Mouse (Mus musculus) midbrain, postnatal 0 days (tissue): ENCODE measurements around the gene Kif11. TPM values are rescaled to one million over a fixed set of nuclear protein-coding genes. Genes with fewer than 3 reads are reported as not detected.

Source experiments
- ATAC-seq: fragments of 200-750 bp; cut with Nextera tagmentation; 2 replicates; pipeline ENCODE4 v1.8.0; 2017; ENCODE audit warnings: moderate number of reproducible peaks, mild to moderate bottlenecking, moderate TSS enrichment, moderate library complexity; ENCODE audit not compliant: low FRiP score
- DNase-seq: peaks from one replicate; pipeline ENCODE4 v3.0.0-alpha.2; 2015; ENCODE audit warnings: low spot score
- H3K27ac ChIP-seq: fragments of 300-500 bp; sonication (generic); 2 replicates; pipeline ENCODE4 v1.5.1; 2014; ENCODE audit warnings: low read depth, mild to moderate bottlenecking, low read length, mixed read lengths
- H3K27me3 ChIP-seq: fragments of 300-500 bp; sonication (generic); 2 replicates; pipeline ENCODE4 v1.6.1; 2014; ENCODE audit warnings: low read length, control low read depth, mixed read lengths; ENCODE audit not compliant: insufficient read depth
- H3K36me3 ChIP-seq: fragments of 300-500 bp; sonication (generic); 2 replicates; pipeline ENCODE4 v1.6.1; 2014; ENCODE audit warnings: low read length, control low read depth, mixed read lengths; ENCODE audit not compliant: insufficient read depth
- H3K4me1 ChIP-seq: fragments of 300-500 bp; sonication (generic); 2 replicates; pipeline ENCODE4 v1.6.1; 2014; ENCODE audit warnings: mild to moderate bottlenecking, control low read depth, antibody characterized with exemption, low read length, mixed read lengths; ENCODE audit not compliant: insufficient read depth
- H3K4me2 ChIP-seq: fragments of 300-500 bp; sonication (generic); 2 replicates; pipeline ENCODE4 v1.6.1; 2014; ENCODE audit warnings: low read depth, mild to moderate bottlenecking, low read length, mixed read lengths; ENCODE audit not compliant: poor library complexity, severe bottlenecking
- H3K4me3 ChIP-seq: fragments of 300-500 bp; sonication (generic); 2 replicates; pipeline ENCODE4 v1.5.1; 2014; ENCODE audit warnings: low read depth, mild to moderate bottlenecking, low read length, moderate library complexity
- H3K9ac ChIP-seq: fragments of 300-500 bp; sonication (generic); replicated peaks from 2 replicates; pipeline ENCODE4 v1.6.1; 2014; ENCODE audit warnings: mild to moderate bottlenecking, low read length, moderate library complexity, mixed read lengths; ENCODE audit not compliant: poor library complexity, severe bottlenecking
- H3K9me3 ChIP-seq: fragments of 300-500 bp; sonication (generic); 2 replicates; pipeline ENCODE4 v1.6.1; 2016; ENCODE audit warnings: low read length, control low read depth
- CTCF ChIP-seq: IDR thresholded peaks from 2 replicates; pipeline ENCODE4 v1.5.1; 2016; ENCODE audit warnings: antibody characterized with exemption, mild to moderate bottlenecking
- WGBS: fragments of 180-500 bp; shearing (Covaris S2); extraction: QIAGEN DNeasy Blood & Tissue Kit; methylation state at CpG from one replicate; pipeline ENCODE4 v1.1.7; 2014; 5-methylcytosine and 5-hydroxymethylcytosine counted together
- polyA plus RNA-seq: library from polyadenylated mRNA; unstranded; fragments of >200 nt; fragmentation: Nextera tagmentation; extraction: Ambion mirVana; gene quantifications from 2 replicates; pipeline ENCODE4 v1.2.1, GENCODE M21; 2015
- total RNA-seq: library from RNA; depleted of rRNA; stranded (reverse); fragments of >200 nt; gene quantifications from 2 replicates; pipeline ENCODE4 v1.2.3, GENCODE M21; 2014; rRNA removed

Kif11 gene
- total and polyA plus RNA-seq, 2 experiments from 2014 or later = 2.9 to 7.5 TPM

DNA sequence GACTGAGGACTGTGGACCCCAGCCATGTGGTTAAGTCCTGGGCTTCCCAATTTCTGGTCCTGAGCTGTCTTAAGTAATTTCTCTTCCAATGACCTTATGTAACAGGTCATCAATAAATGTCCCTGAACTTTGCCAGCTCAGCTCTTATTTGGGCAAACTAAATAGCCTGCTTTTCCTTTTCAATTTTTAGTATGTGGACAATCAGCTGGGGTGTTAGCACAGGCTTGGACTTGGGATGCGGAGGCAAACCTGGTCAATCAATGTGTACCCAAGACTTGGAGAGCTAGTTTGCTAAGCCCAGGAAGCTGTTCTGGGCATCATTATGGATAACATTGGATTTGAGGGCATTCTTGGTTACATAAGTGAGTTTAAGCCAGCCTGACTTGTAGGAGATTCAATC lies 79.8 kb downstream of the Kif11 start:
- TF ChIP-seq CTCF = no peak
- Histone ChIP-seq H3K4me3 (no peak overlapping the region), H3K27ac (no peak overlapping the region), H3K9ac (no peak overlapping the region), H3K9me3 (no peaks in the 10 kb centered on the region), H3K4me1 (no peaks in the 10 kb centered on the region), H3K36me3 (no peaks in the 10 kb centered on the region), H3K4me2 (no peak overlapping the region), H3K27me3 (no peaks in the 10 kb centered on the region)
- 95% methylated on average over 1 of the region's 1 CpGs for WGBS
- no peak for ATAC-seq
- no peak for DNase-seq

DNA sequence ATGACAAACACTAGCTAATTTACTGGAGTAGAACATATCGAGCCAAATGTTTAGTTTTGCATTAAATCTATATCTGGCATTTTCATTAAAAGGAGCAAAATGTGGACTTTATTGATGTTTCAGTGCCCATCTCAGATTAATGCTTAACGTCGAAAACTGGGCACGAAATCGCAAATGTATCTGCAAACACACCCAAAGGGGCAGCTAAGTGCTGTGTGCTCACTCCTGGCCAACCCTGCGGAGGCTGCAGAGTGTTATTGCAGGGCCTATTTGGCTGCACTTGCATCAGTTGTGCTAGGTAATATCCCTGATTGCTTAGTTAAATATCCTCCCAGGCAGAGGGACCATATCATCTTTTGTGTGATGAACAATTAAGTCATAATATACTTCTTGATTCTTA lies 81.8 kb downstream of the Kif11 start:
- Histone ChIP-seq H3K27ac (no peak overlapping the region), H3K4me3 (no peak overlapping the region), H3K9me3 (no peaks in the 10 kb centered on the region), H3K4me2 (no peak overlapping the region), H3K36me3 (no peaks in the 10 kb centered on the region), H3K9ac (no peak overlapping the region), H3K4me1 (no peaks in the 10 kb centered on the region), H3K27me3 (no peaks in the 10 kb centered on the region)
- WGBS = 84% methylated on average over 6 of the region's 6 CpGs
- ATAC-seq (no peak), DNase-seq (no peak)
- TF ChIP-seq CTCF = no peak

DNA sequence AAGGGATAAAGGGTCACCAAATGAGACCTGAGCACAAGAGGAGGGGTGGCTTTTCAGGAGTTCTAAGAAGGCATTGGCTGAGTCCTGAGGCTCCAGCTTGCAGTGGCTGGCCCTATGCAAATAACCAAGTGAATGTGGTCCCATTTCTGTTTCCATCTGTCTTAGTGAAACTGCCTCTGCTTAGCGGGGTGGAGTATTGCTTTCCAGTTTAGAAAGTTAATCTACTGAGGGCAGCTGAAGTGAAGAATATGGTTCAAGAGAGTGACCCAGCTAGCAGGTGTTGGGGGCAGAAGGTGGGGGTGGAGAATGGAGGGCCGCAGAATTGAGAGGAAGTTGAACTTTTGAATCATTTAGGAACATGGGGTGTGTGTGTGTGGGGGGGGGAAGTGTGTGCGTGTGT lies 90.2 kb downstream of the Kif11 start:
- H3K4me1 ChIP-seq = no peaks in the 10 kb centered on the region
- no peaks in the 10 kb centered on the region for H3K27me3 ChIP-seq
- WGBS = 75% methylated on average over 3 of the region's 3 CpGs
- no peak overlapping the region for H3K4me3 ChIP-seq
- ATAC-seq (no peak), DNase-seq (no peak)
- no peak overlapping the region for H3K4me2 ChIP-seq
- no peaks in the 10 kb centered on the region for H3K36me3 ChIP-seq
- TF ChIP-seq CTCF = no peak
- no peak overlapping the region for H3K9ac ChIP-seq
- no peaks in the 10 kb centered on the region for H3K9me3 ChIP-seq
- no peak overlapping the region for H3K27ac ChIP-seq

DNA sequence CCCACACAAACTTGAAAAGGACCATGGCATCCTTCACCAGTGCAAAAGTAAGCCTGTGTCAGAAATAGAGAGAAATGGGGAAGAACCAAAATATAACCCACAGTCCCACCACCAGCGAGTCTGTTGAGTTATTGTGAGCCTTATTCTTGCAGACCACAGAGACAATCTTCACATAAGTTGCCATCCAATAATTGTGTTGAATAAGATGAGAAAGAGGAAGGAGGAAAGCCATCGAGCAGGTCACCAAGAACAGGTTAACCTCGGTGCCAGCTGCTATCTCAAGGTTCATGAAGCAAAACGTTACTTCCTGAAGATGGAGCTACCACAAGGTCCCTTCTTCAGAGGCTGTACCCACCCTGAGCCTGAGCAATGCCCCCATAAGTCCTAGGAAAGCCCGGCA lies 90.8 kb downstream of the Kif11 start:
- no peaks in the 10 kb centered on the region for H3K27me3 ChIP-seq
- H3K4me3 ChIP-seq = no peak overlapping the region
- TF ChIP-seq CTCF = no peak
- no peak overlapping the region for H3K9ac ChIP-seq
- ATAC-seq = no peak
- no peak overlapping the region for H3K27ac ChIP-seq
- whole genome bisulfite sequencing = 86% methylated on average over 5 of the region's 5 CpGs
- H3K9me3 ChIP-seq = no peaks in the 10 kb centered on the region
- no peak for DNase-seq
- H3K4me2 ChIP-seq = no peak overlapping the region
- no peaks in the 10 kb centered on the region for H3K4me1 ChIP-seq
- H3K36me3 ChIP-seq = no peaks in the 10 kb centered on the region

DNA sequence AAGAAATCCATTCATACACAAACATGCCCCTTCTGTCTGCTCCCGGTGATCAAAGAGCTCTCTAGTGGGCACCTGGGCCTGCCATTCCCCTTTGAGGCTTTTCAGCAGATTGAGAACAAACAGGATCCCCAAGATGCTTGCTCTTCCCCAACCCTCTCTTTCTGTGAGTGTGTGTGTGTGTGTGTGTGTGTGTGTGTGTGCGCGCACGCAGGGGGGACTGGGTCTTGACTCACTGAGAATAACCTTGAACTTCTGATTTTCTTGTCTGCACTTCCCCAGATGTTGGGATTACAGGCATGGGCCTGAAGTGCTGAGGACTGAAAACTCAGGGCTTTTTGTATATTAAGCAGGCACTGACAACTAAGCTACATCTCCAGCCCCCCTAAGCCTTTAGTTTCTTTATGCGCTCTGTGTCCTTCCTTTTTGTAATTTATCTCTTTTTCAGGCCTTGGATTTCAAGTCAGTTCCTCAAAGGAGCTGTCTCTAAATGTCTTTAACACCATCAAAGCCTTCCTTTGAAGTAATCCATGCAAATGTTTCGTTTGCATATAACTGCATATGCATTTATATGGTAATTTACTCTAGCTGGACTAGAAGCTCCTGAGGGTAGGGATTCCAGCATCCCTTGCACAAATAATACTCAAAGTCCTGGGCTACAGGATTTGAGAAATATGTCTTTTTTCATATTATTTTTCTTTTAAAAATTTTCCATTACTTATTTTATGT lies 92.8 kb downstream of the Kif11 start:
- Histone ChIP-seq H3K4me2 (no peak overlapping the region), H3K4me1 (no peaks in the 10 kb centered on the region), H3K36me3 (no peaks in the 10 kb centered on the region), H3K27ac (no peak overlapping the region), H3K9me3 (no peaks in the 10 kb centered on the region), H3K4me3 (no peak overlapping the region), H3K9ac (no peak overlapping the region), H3K27me3 (no peaks in the 10 kb centered on the region)
- TF ChIP-seq CTCF = no peak
- 53% methylated on average over 6 of the region's 6 CpGs for WGBS
- DNase-seq (no peak), ATAC-seq (no peak)

Other genes starting within 250 kb of the Kif11 start
- 79.9 and 83.1 TPM in 2 replicates for gene March5, start 168.9 kb upstream of the Kif11 start, total RNA-seq
- gene March5, start 168.9 kb upstream of the Kif11 start, polyA plus RNA-seq = 89.0 and 97.0 TPM in 2 replicates
- 34.4 and 35.4 TPM in 2 replicates for gene Cpeb3, start 167.8 kb upstream of the Kif11 start, total RNA-seq
- 6.8 and 11.2 TPM in 2 replicates for gene Cpeb3, start 167.8 kb upstream of the Kif11 start, polyA plus RNA-seq
- gene Ide, start 38.6 kb upstream of the Kif11 start, total RNA-seq = 31.5 and 32.5 TPM in 2 replicates
- gene Ide, start 38.6 kb upstream of the Kif11 start, polyA plus RNA-seq = 33.2 and 36.2 TPM in 2 replicates
- 0.80 and 0.99 TPM in 2 replicates for gene Hhex, start 58.4 kb downstream of the Kif11 start, total RNA-seq
- 2.8 and 3.5 TPM in 2 replicates for gene Hhex, start 58.4 kb downstream of the Kif11 start, polyA plus RNA-seq
- gene Exoc6, start 174.0 kb downstream of the Kif11 start, total RNA-seq = 27.2 and 29.2 TPM in 2 replicates
- gene Exoc6, start 174.0 kb downstream of the Kif11 start, polyA plus RNA-seq = 25.5 and 27.5 TPM in 2 replicates